Mouse (Mus musculus): ENCODE measurements at regions not wholly inside any gene's neighbourhood (a gene's known extent, or its start where the extent isn't known, plus 50 kb on each side); places are given as distances from the start of the nearest gene placed in this dataset.

GRCm38 (mm10) chr1:159124874-159125273 lies 107.2 kb upstream of the Cop1 start:
- no peak overlapping the region for H3K27ac ChIP-seq (ENCODE audit: insufficient read depth, low read length)
- H3K4me1 ChIP-seq (ENCODE audit: control insufficient read depth, insufficient read depth, low read length): no peaks in the 10 kb centered on the region
- no peaks in the 10 kb centered on the region for H3K27me3 ChIP-seq (ENCODE audit: control insufficient read depth, insufficient read depth, low read length, poor library complexity, severe bottlenecking)
- H3K4me3 ChIP-seq (ENCODE audit: low read depth, low read length): no peak overlapping the region
- H3K9me3 ChIP-seq (replicated peaks; ENCODE audit: control insufficient read depth, insufficient read depth, low read length, poor library complexity, severe bottlenecking): no peaks in the 10 kb centered on the region
- H3K9ac ChIP-seq (ENCODE audit: low read depth, poor library complexity, severe bottlenecking): no peak overlapping the region
- TF ChIP-seq CTCF (IDR thresholded peaks at IDR 0.05; ENCODE audit: low read depth, low read length): no peak
- TF ChIP-seq EP300 (IDR thresholded peaks at IDR 0.05; ENCODE audit: insufficient read depth, low read depth, low read length): no peak
- TF ChIP-seq POLR2A (IDR thresholded peaks at IDR 0.05; ENCODE audit: insufficient read depth, low read length): no peak
- H3K36me3 ChIP-seq (ENCODE audit: control insufficient read depth, insufficient read depth, low read length, poor library complexity, severe bottlenecking): no peaks in the 10 kb centered on the region

- Histone ChIP-seq H3K9ac (ENCODE audit: low read depth, poor library complexity, severe bottlenecking) (no peak overlapping the region), H3K27ac (ENCODE audit: insufficient read depth, low read length) (no peak overlapping the region), H3K4me1 (ENCODE audit: control insufficient read depth, insufficient read depth, low read length) (no peaks in the 10 kb centered on the region), H3K9me3 (replicated peaks; ENCODE audit: control insufficient read depth, insufficient read depth, low read length, poor library complexity, severe bottlenecking) (no peaks in the 10 kb centered on the region), H3K27me3 (ENCODE audit: control insufficient read depth, insufficient read depth, low read length, poor library complexity, severe bottlenecking) (no peaks in the 10 kb centered on the region), H3K36me3 (ENCODE audit: control insufficient read depth, insufficient read depth, low read length, poor library complexity, severe bottlenecking) (no peaks in the 10 kb centered on the region), H3K4me3 (ENCODE audit: low read depth, low read length) (no peak overlapping the region)
- TF ChIP-seq CTCF (IDR thresholded peaks at IDR 0.05; ENCODE audit: low read depth, low read length) (peak; percentile 77), EP300 (IDR thresholded peaks at IDR 0.05; ENCODE audit: insufficient read depth, low read depth, low read length) (no peak), POLR2A (IDR thresholded peaks at IDR 0.05; ENCODE audit: insufficient read depth, low read length) (no peak)
Observed at GRCm38 (mm10) chr1:159135301-159135700, 96.8 kb upstream of the Cop1 start.

GRCm38 (mm10) chr1:159147788-159148497 lies 84.2 kb upstream of the Cop1 start:
- no peak for TF ChIP-seq POLR2A (IDR thresholded peaks at IDR 0.05; ENCODE audit: insufficient read depth, low read length)
- TF ChIP-seq CTCF (IDR thresholded peaks at IDR 0.05; ENCODE audit: low read depth, low read length): no peak
- no peak for TF ChIP-seq EP300 (IDR thresholded peaks at IDR 0.05; ENCODE audit: insufficient read depth, low read depth, low read length)
- Histone ChIP-seq H3K4me1 (ENCODE audit: control insufficient read depth, insufficient read depth, low read length) (no peaks in the 10 kb centered on the region), H3K27me3 (ENCODE audit: control insufficient read depth, insufficient read depth, low read length, poor library complexity, severe bottlenecking) (no peaks in the 10 kb centered on the region), H3K27ac (ENCODE audit: insufficient read depth, low read length) (no peak overlapping the region), H3K36me3 (ENCODE audit: control insufficient read depth, insufficient read depth, low read length, poor library complexity, severe bottlenecking) (no peaks in the 10 kb centered on the region), H3K4me3 (ENCODE audit: low read depth, low read length) (no peak overlapping the region), H3K9ac (ENCODE audit: low read depth, poor library complexity, severe bottlenecking) (no peak overlapping the region), H3K9me3 (replicated peaks; ENCODE audit: control insufficient read depth, insufficient read depth, low read length, poor library complexity, severe bottlenecking) (no peaks in the 10 kb centered on the region)

- no peak for TF ChIP-seq EP300 (IDR thresholded peaks at IDR 0.05; ENCODE audit: insufficient read depth, low read depth, low read length)
- TF ChIP-seq POLR2A (IDR thresholded peaks at IDR 0.05; ENCODE audit: insufficient read depth, low read length): no peak
- TF ChIP-seq CTCF (IDR thresholded peaks at IDR 0.05; ENCODE audit: low read depth, low read length): no peak
- no peak overlapping the region for H3K4me3 ChIP-seq (ENCODE audit: low read depth, low read length)
- H3K9ac ChIP-seq (ENCODE audit: low read depth, poor library complexity, severe bottlenecking): no peak overlapping the region
- H3K36me3 ChIP-seq (ENCODE audit: control insufficient read depth, insufficient read depth, low read length, poor library complexity, severe bottlenecking): no peaks in the 10 kb centered on the region
- H3K4me1 ChIP-seq (ENCODE audit: control insufficient read depth, insufficient read depth, low read length): no peaks in the 10 kb centered on the region
- no peak overlapping the region for H3K27ac ChIP-seq (ENCODE audit: insufficient read depth, low read length)
- H3K9me3 ChIP-seq (replicated peaks; ENCODE audit: control insufficient read depth, insufficient read depth, low read length, poor library complexity, severe bottlenecking): no peaks in the 10 kb centered on the region
- H3K27me3 ChIP-seq (ENCODE audit: control insufficient read depth, insufficient read depth, low read length, poor library complexity, severe bottlenecking): no peaks in the 10 kb centered on the region
Observed at GRCm38 (mm10) chr1:159148498-159149187, 83.5 kb upstream of the Cop1 start.

GRCm38 (mm10) chr1:159149207-159149606 lies 82.9 kb upstream of the Cop1 start:
- H3K27ac ChIP-seq (ENCODE audit: insufficient read depth, low read length): no peak overlapping the region
- no peak overlapping the region for H3K4me3 ChIP-seq (ENCODE audit: low read depth, low read length)
- H3K4me1 ChIP-seq (ENCODE audit: control insufficient read depth, insufficient read depth, low read length): no peaks in the 10 kb centered on the region
- H3K27me3 ChIP-seq (ENCODE audit: control insufficient read depth, insufficient read depth, low read length, poor library complexity, severe bottlenecking): no peaks in the 10 kb centered on the region
- no peaks in the 10 kb centered on the region for H3K36me3 ChIP-seq (ENCODE audit: control insufficient read depth, insufficient read depth, low read length, poor library complexity, severe bottlenecking)
- TF ChIP-seq EP300 (IDR thresholded peaks at IDR 0.05; ENCODE audit: insufficient read depth, low read depth, low read length) (no peak), CTCF (IDR thresholded peaks at IDR 0.05; ENCODE audit: low read depth, low read length) (no peak), POLR2A (IDR thresholded peaks at IDR 0.05; ENCODE audit: insufficient read depth, low read length) (no peak)
- no peaks in the 10 kb centered on the region for H3K9me3 ChIP-seq (replicated peaks; ENCODE audit: control insufficient read depth, insufficient read depth, low read length, poor library complexity, severe bottlenecking)
- no peak overlapping the region for H3K9ac ChIP-seq (ENCODE audit: low read depth, poor library complexity, severe bottlenecking)

- Histone ChIP-seq H3K36me3 (ENCODE audit: control insufficient read depth, insufficient read depth, low read length, poor library complexity, severe bottlenecking) (no peaks in the 10 kb centered on the region), H3K4me1 (ENCODE audit: control insufficient read depth, insufficient read depth, low read length) (no peaks in the 10 kb centered on the region), H3K27me3 (ENCODE audit: control insufficient read depth, insufficient read depth, low read length, poor library complexity, severe bottlenecking) (no peaks in the 10 kb centered on the region), H3K27ac (ENCODE audit: insufficient read depth, low read length) (no peak overlapping the region), H3K9ac (ENCODE audit: low read depth, poor library complexity, severe bottlenecking) (no peak overlapping the region), H3K9me3 (replicated peaks; ENCODE audit: control insufficient read depth, insufficient read depth, low read length, poor library complexity, severe bottlenecking) (no peaks in the 10 kb centered on the region), H3K4me3 (ENCODE audit: low read depth, low read length) (no peak overlapping the region)
- TF ChIP-seq POLR2A (IDR thresholded peaks at IDR 0.05; ENCODE audit: insufficient read depth, low read length) (no peak), EP300 (IDR thresholded peaks at IDR 0.05; ENCODE audit: insufficient read depth, low read depth, low read length) (no peak), CTCF (IDR thresholded peaks at IDR 0.05; ENCODE audit: low read depth, low read length) (no peak)
Observed at GRCm38 (mm10) chr1:159149721-159150120, 82.4 kb upstream of the Cop1 start.
